Mouse (Mus musculus) forebrain, embryonic 12.5 days (tissue): ENCODE measurements around the gene Tmem221. TPM values are rescaled to one million over a fixed set of nuclear protein-coding genes. Genes with fewer than 3 reads are reported as not detected.
"Not testable (repeated sequence)": the region's sequence is repeated elsewhere in the genome, so short reads cannot be mapped to it uniquely, and the experiment has no call there.

Source experiments
- ATAC-seq: fragments of 200-750 bp; cut with Nextera tagmentation; 2 replicates; pipeline ENCODE4 v1.8.0; 2017; ENCODE audit warnings: moderate TSS enrichment; ENCODE audit not compliant: low FRiP score
- H3K27ac ChIP-seq: fragments of 300-500 bp; sonication (generic); 2 replicates; pipeline ENCODE4 v1.5.1; 2016; ENCODE audit warnings: mild to moderate bottlenecking
- H3K27me3 ChIP-seq: fragments of 300-500 bp; sonication (generic); 2 replicates; pipeline ENCODE4 v1.6.1; 2016; ENCODE audit warnings: mild to moderate bottlenecking
- H3K36me3 ChIP-seq: fragments of 300-500 bp; sonication (generic); replicated peaks from 2 replicates; pipeline ENCODE4 v1.6.1; 2016; ENCODE audit warnings: mild to moderate bottlenecking
- H3K4me1 ChIP-seq: fragments of 300-500 bp; sonication (generic); 2 replicates; pipeline ENCODE4 v1.6.1; 2016
- H3K4me2 ChIP-seq: fragments of 300-500 bp; sonication (generic); 2 replicates; pipeline ENCODE4 v1.6.1; 2016; ENCODE audit warnings: mild to moderate bottlenecking, moderate library complexity
- H3K4me3 ChIP-seq: fragments of 300-500 bp; sonication (generic); replicated peaks from 2 replicates; pipeline ENCODE4 v1.5.1; 2016; ENCODE audit warnings: mild to moderate bottlenecking
- H3K9ac ChIP-seq: fragments of 300-500 bp; sonication (generic); 2 replicates; pipeline ENCODE4 v1.6.1; 2016; ENCODE audit warnings: mild to moderate bottlenecking
- H3K9me3 ChIP-seq: fragments of 300-500 bp; sonication (generic); 2 replicates; pipeline ENCODE4 v1.6.1; 2016
- WGBS: fragments of 180-500 bp; shearing (Covaris S2); methylation state at CpG from one replicate; pipeline ENCODE4 v1.1.7; 2016; 5-methylcytosine and 5-hydroxymethylcytosine counted together
- polyA plus RNA-seq: library from polyadenylated mRNA; unstranded; fragments of >200 nt; fragmentation: Nextera tagmentation; extraction: Ambion mirVana; gene quantifications from 2 replicates; pipeline ENCODE4 v1.2.1, GENCODE M21; 2016

The Tmem221 gene
- polyA plus RNA-seq, 1 experiment from 2014 or later = 0.19 TPM

GRCm38 (mm10) chr8:71537028-71537867 is 21.4 kb downstream of the Tmem221 start, which contains the start of gene Bst2:
Gene Bst2, minus strand, starts transcription at chr8:71537456.
- H3K9me3 ChIP-seq = no peaks in the 10 kb centered on the region
- peak within 1 kb of the TSS; percentile 29; the same call in 1 of the 2 replicates for H3K9ac ChIP-seq
- H3K4me1 ChIP-seq = peaks cover 9% of the 10 kb centered on the region; the same call in 1 of the 2 replicates
- no peak within 1 kb of the TSS for H3K27ac ChIP-seq
- ATAC-seq = peak; percentile 64; the same call in 1 of the 2 replicates
- H3K4me2 ChIP-seq = peak within 1 kb of the TSS; percentile 55
- peak within 1 kb of the TSS; percentile 34 for H3K4me3 ChIP-seq
- H3K27me3 ChIP-seq = peaks cover 57% of the 10 kb centered on the region
- WGBS = 2% methylated on average over 37 of the region's 37 CpGs
- H3K36me3 ChIP-seq = no peaks in the 10 kb centered on the region

- Histone ChIP-seq H3K4me3 (no peak overlapping the region), H3K9me3 (no peaks in the 10 kb centered on the region), H3K27me3 (peaks cover 55% of the 10 kb centered on the region), H3K4me1 (peaks cover 9% of the 10 kb centered on the region; the same call in 1 of the 2 replicates), H3K9ac (no peak overlapping the region), H3K4me2 (no peak overlapping the region), H3K27ac (no peak overlapping the region), H3K36me3 (no peaks in the 10 kb centered on the region)
- 74% methylated on average over 5 of the region's 5 CpGs for WGBS
- ATAC-seq = no peak
Measured at GRCm38 (mm10) chr8:71535663-71536062, 23.0 kb downstream of the Tmem221 start.

GRCm38 (mm10) chr8:71534263-71534810 is 24.3 kb downstream of the Tmem221 start:
- no peak overlapping the region for H3K4me2 ChIP-seq

DNA sequence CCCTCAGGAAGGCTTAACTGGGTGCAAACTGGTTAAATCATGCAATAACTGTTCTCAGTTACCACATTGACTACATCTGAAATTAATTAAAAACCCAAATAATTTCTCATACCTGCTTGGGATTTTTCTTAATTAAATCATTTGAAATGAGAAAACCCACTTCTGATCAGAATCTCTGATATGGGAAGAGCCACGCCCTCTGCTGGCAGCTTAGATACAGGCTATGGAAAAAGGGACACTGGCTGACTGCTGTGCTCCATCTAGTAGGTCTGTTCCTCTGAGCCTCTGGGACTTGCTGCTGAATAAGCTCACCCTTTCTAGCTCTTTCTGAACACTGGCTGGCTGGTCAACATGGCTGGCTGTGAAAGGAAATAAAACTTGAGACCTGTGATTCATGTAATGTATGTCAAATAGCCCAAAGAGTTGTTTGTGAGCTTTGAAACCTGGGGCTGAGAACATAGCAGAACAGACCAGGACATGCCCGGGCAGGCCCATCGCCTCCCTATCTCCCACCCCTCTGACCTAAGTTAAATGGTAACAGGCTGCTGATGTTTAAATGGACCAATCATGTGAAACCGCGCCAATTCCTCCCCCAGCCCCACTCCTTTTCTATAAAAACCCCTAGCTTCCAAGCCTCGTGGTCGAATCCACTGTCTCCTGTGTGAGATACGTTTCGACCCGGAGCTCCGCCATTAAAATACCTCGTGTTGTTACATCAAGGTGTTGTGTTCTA is 27.8 kb downstream of the Tmem221 start:
- Histone ChIP-seq H3K4me1 (peaks cover 12% of the 10 kb centered on the region), H3K27me3 (peaks cover 43% of the 10 kb centered on the region)
- not testable (repeated sequence) for H3K4me2 ChIP-seq, H3K9me3 ChIP-seq, ATAC-seq, H3K27ac ChIP-seq, H3K36me3 ChIP-seq, H3K4me3 ChIP-seq, H3K9ac ChIP-seq
- WGBS = 74% methylated on average over 8 of the region's 12 CpGs

More at GRCm38 (mm10) chr8:71534263-71534810, 24.3 kb downstream of the Tmem221 start:
- 42% methylated on average over 3 of the region's 3 CpGs for WGBS
- Histone ChIP-seq H3K27me3 (peaks cover 50% of the 10 kb centered on the region), H3K4me1 (peaks cover 9% of the 10 kb centered on the region; the same call in 1 of the 2 replicates), H3K4me3 (no peak overlapping the region), H3K9ac (no peak overlapping the region), H3K36me3 (no peaks in the 10 kb centered on the region), H3K27ac (no peak overlapping the region), H3K9me3 (no peaks in the 10 kb centered on the region)
- no peak for ATAC-seq

- Histone ChIP-seq H3K9ac (no peak overlapping the region), H3K4me1 (peaks cover 20% of the 10 kb centered on the region), H3K27me3 (peaks cover 57% of the 10 kb centered on the region), H3K36me3 (no peaks in the 10 kb centered on the region), H3K4me3 (no peak overlapping the region), H3K27ac (no peak overlapping the region), H3K9me3 (no peaks in the 10 kb centered on the region), H3K4me2 (no peak overlapping the region)
- ATAC-seq = no peak
- 91% methylated on average over 11 of the region's 11 CpGs for WGBS
Measured at GRCm38 (mm10) chr8:71528362-71529073, 30.2 kb downstream of the Tmem221 start.

DNA sequence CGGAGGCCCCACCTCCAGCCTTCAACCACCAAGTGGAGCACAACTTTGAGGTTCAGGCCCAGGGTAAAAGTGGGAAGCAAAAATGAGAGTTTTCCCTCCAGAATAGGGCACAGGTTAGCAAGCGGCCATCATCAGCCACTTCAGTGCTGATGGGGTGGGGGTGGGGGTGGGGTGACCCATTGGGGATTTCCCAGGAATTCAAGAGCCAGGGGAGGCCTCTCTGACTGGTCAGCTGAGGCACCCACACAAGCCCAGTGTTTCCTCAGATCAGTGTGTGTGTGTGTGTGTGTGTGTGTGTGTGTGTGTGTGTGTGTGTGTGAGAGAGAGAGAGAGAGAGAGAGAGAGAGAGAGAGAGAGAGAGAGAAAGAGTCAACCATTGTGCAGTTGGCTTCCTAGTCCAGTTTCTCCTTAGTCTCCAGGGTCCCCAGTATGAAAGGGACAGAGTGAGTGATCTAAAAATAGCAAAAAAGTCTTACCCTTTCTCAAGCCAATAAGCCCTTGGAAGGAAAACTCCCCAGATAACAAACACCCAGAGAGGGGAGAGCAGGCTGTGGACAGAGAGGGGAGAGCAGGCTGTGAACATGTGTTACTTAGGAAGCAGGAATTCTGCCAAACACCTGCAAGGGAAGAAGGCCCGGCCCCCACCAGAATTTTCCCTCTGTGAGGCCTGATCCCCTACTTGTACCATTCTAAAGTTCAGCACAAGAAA is 31.4 kb downstream of the Tmem221 start:
- Histone ChIP-seq H3K9ac (no peak overlapping the region), H3K36me3 (no peaks in the 10 kb centered on the region), H3K9me3 (no peaks in the 10 kb centered on the region), H3K27me3 (peaks cover 62% of the 10 kb centered on the region), H3K27ac (no peak overlapping the region), H3K4me3 (no peak overlapping the region), H3K4me1 (peaks cover 20% of the 10 kb centered on the region), H3K4me2 (no peak overlapping the region)
- ATAC-seq = no peak
- 48% methylated on average over 3 of the region's 3 CpGs for WGBS

DNA sequence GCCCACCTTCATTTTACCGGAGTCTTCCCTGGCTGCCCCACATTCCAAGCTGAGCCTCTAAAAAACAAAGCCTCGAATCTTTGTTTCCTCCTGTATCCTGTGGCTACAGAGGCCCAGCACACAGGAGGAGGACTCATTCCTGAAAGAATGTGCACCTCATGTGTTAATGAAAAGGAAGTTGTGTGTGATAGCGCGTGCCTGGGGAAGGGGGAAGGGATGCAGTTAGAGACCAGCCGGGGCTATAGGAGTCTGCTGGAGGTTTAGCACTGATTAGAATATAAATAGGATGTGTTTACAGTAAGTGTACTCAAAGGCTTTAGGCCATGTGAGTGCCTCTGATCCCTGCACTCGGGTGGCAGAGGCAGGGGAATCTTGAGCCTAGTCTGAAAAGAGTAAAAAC is 32.4 kb downstream of the Tmem221 start:
- Histone ChIP-seq H3K4me3 (no peak overlapping the region), H3K4me2 (no peak overlapping the region), H3K27me3 (peaks cover 62% of the 10 kb centered on the region), H3K9me3 (no peaks in the 10 kb centered on the region), H3K4me1 (peaks cover 20% of the 10 kb centered on the region), H3K9ac (peak overlapping the region; percentile 25; the same call in 1 of the 2 replicates), H3K36me3 (no peaks in the 10 kb centered on the region), H3K27ac (no peak overlapping the region)
- ATAC-seq = no peak
- 3% methylated on average over 6 of the region's 6 CpGs for WGBS

- 4% methylated on average over 46 of the region's 46 CpGs for WGBS
- H3K27me3 ChIP-seq = peaks cover 68% of the 10 kb centered on the region
- ATAC-seq = no peak
- H3K4me1 ChIP-seq = peaks cover 20% of the 10 kb centered on the region
- peak within 1 kb of the TSS; percentile 25; the same call in 1 of the 2 replicates for H3K9ac ChIP-seq
- no peak within 1 kb of the TSS for H3K27ac ChIP-seq
- no peaks in the 10 kb centered on the region for H3K9me3 ChIP-seq
- H3K36me3 ChIP-seq = no peaks in the 10 kb centered on the region
- peak within 1 kb of the TSS; percentile 31 for H3K4me2 ChIP-seq
- H3K4me3 ChIP-seq = peak within 1 kb of the TSS; percentile 14
Measured at GRCm38 (mm10) chr8:71525226-71526050, 33.2 kb downstream of the Tmem221 start, which contains the start of gene Ccdc194. Gene Ccdc194, minus strand, starts transcription at chr8:71525711.

DNA sequence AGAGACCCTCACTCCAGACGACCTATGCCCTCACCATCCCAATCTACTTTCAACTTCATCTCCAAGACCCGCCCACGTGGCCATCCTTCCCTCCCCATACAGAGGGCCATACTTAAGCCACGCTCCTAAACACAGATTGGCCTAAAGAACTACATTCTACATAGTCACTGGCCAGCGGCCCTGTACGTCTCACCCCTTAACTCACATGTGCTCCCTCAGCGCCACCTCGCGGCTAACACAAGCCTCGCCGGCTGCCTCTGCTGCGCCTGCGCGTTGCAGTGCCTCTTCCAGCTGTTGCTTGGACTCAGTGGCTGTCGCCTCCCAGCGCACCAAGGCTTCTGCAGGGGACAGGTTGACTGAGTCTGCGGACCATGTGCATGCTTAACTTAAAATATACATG is 37.0 kb downstream of the Tmem221 start:
- 7% methylated on average over 17 of the region's 17 CpGs for WGBS
- Histone ChIP-seq H3K9me3 (no peaks in the 10 kb centered on the region), H3K4me3 (no peak overlapping the region), H3K4me2 (0 out of 2 replicates have a peak overlapping the region, but pooled peaks have one; percentile 17), H3K27ac (no peak overlapping the region), H3K4me1 (peaks cover 18% of the 10 kb centered on the region), H3K27me3 (peaks cover 50% of the 10 kb centered on the region), H3K36me3 (no peaks in the 10 kb centered on the region), H3K9ac (no peak overlapping the region)
- peak; percentile 82 for ATAC-seq

DNA sequence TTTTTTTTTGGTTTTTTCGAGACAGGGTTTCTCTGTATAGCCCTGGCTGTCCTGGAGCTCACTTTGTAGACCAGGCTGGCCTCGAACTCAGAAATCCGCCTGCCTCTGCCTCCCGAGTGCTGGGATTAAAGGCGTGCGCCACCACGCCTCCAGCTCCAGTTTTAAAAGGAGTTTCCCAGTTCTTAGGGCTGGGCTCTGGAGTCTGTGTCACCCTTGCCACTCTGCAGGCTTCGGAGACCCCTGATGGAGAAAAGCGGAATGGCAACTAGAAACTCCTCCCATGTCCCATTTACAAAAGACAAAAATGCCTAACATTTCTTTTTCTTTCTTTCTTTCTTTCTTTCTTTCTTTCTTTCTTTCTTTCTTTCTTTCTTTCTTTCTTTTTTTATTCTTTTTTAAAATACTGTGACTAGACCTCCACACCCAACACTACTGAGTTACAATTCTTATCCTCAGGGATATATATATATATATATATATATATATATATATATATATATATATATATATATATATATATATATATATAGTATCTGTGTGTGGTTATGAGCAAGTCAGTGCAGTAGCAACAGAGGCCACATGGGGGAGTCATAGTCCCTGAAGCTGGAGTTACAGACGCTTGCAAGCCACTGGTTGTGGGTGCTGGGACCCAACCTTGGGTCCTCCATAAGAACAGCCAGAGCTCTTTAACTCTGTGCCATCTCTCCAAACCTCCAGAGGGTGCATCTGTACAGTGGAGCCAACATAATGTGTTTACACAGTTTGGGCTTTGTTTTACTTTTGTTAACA is 39.4 kb downstream of the Tmem221 start:
- not testable (repeated sequence) for H3K36me3 ChIP-seq, H3K9me3 ChIP-seq, ATAC-seq, H3K4me3 ChIP-seq, H3K9ac ChIP-seq, H3K4me2 ChIP-seq, H3K27ac ChIP-seq, H3K4me1 ChIP-seq
- WGBS = 48% methylated on average over 10 of the region's 10 CpGs
- peaks cover 26% of the 10 kb centered on the region for H3K27me3 ChIP-seq
